27 mouse cellular contexts compared by ENCODE assay signal in genomic region chr10:80236145-80236825, GRCm38 (mm10). TPM values are rescaled to one million over a fixed set of nuclear protein-coding genes. Genes with fewer than 3 reads are reported as not detected.
DNase-seq lines count a peak whose midpoint lies in the region; ATAC-seq and TF ChIP-seq lines count a peak whose summit lies in the region.
"Had no signal": no experiment of that assay in that cellular context is flagged by ENCODE, and none has a peak within 500 bp of the region (broad histone marks: within the 10 kb centered on the region; RNA-seq: fewer than 3 reads in every experiment).

No protein-coding gene starts in this region.

- H3K4me2 ChIP-seq in midbrain, embryonic 16.5 days (ENCODE audit: low read length) = no peak overlapping the region
- H3K4me2 ChIP-seq in midbrain, embryonic 14.5 days (ENCODE audit: low read length) = peak overlapping the region; percentile 94
- H3K4me2 ChIP-seq: heart, embryonic 13.5 days; hindbrain, embryonic 14.5 days; kidney, embryonic 15.5 days; liver, embryonic 13.5 days had no signal

- WGBS in midbrain, embryonic 10.5 days = 95% methylated on average over 13 of the region's 13 CpGs
- 83% methylated on average over 13 of the region's 13 CpGs for WGBS in midbrain, embryonic 16.5 days
- WGBS in midbrain, embryonic 14.5 days = 74% methylated on average over 13 of the region's 13 CpGs

- peak overlapping the region; percentile 1; the same call in 1 of the 2 replicates for H3K27ac ChIP-seq in layer of hippocampus, adult 2 months
- no peak overlapping the region for H3K27ac ChIP-seq in midbrain, embryonic 10.5 days (replicated peaks)
- H3K27ac ChIP-seq in midbrain, embryonic 16.5 days (ENCODE audit: low read length) = no peak overlapping the region
- 0 out of 2 replicates have a peak overlapping the region, but pooled peaks have one; percentile 41 for H3K27ac ChIP-seq in midbrain, embryonic 14.5 days (replicated peaks; ENCODE audit: low read depth, low read length)
- H3K27ac ChIP-seq: heart, embryonic 13.5 days; hindbrain, embryonic 14.5 days; kidney, embryonic 15.5 days; liver, embryonic 13.5 days; macrophage had no signal

- peaks cover 76% of the 10 kb centered on the region for H3K4me1 ChIP-seq in midbrain, embryonic 10.5 days
- peaks cover 11% of the 10 kb centered on the region; the same call in 1 of the 2 replicates for H3K4me1 ChIP-seq in midbrain, embryonic 16.5 days (ENCODE audit: control insufficient read depth, insufficient read depth, low read length)
- H3K4me1 ChIP-seq in midbrain, embryonic 14.5 days (ENCODE audit: control insufficient read depth, insufficient read depth, low read length) = peaks cover 30% of the 10 kb centered on the region

- H3K9ac ChIP-seq in midbrain, embryonic 16.5 days (ENCODE audit: low read depth, low read length) = no peak overlapping the region
- H3K9ac ChIP-seq in midbrain, embryonic 14.5 days (replicated peaks; ENCODE audit: low read length) = peak overlapping the region; percentile 63; the same call in 1 of the 2 replicates
- H3K9ac ChIP-seq: heart, embryonic 13.5 days; hindbrain, embryonic 14.5 days; kidney, embryonic 15.5 days; liver, embryonic 13.5 days had no signal

- no peak for ATAC-seq in midbrain, embryonic 16.5 days
- no peak for ATAC-seq in midbrain, embryonic 14.5 days (ENCODE audit: low FRiP score, low TSS enrichment)
- ATAC-seq: activated CD4-positive, CD25-positive, alpha-beta regulatory T cell, adult 4 months; forebrain, embryonic 16.5 days; intestine, postnatal 0 days had no signal

- no peaks in the 10 kb centered on the region for H3K27me3 ChIP-seq in midbrain, embryonic 10.5 days (ENCODE audit: low read depth, poor library complexity, severe bottlenecking)
- H3K27me3 ChIP-seq in midbrain, embryonic 16.5 days (ENCODE audit: control insufficient read depth, insufficient read depth, low read depth, low read length) = no peaks in the 10 kb centered on the region
- no peaks in the 10 kb centered on the region for H3K27me3 ChIP-seq in midbrain, embryonic 14.5 days (ENCODE audit: control insufficient read depth, insufficient read depth, low read length)
- H3K27me3 ChIP-seq: CH12.LX; heart, embryonic 13.5 days; kidney, embryonic 15.5 days; liver, embryonic 13.5 days had no signal

- H3K9me3 ChIP-seq in midbrain, embryonic 10.5 days (replicated peaks) = no peaks in the 10 kb centered on the region
- H3K9me3 ChIP-seq in midbrain, embryonic 16.5 days (replicated peaks; ENCODE audit: control insufficient read depth, low read length, poor library complexity, severe bottlenecking) = no peaks in the 10 kb centered on the region
- no peaks in the 10 kb centered on the region for H3K9me3 ChIP-seq in midbrain, embryonic 14.5 days (ENCODE audit: control insufficient read depth, low read length)
- H3K9me3 ChIP-seq: heart, embryonic 13.5 days; kidney, embryonic 15.5 days; liver, embryonic 13.5 days had no signal

- H3K36me3 ChIP-seq in midbrain, embryonic 10.5 days = peaks cover 100% of the 10 kb centered on the region
- H3K36me3 ChIP-seq in midbrain, embryonic 16.5 days (ENCODE audit: control insufficient read depth, insufficient read depth, low read length) = peaks cover 33% of the 10 kb centered on the region
- peaks cover 88% of the 10 kb centered on the region for H3K36me3 ChIP-seq in midbrain, embryonic 14.5 days (ENCODE audit: control insufficient read depth, insufficient read depth, low read length)

- no peak for TF ChIP-seq CTCF in layer of hippocampus, adult 2 months (conservative IDR thresholded peaks at IDR 0.05)

- no peak overlapping the region for H3K4me3 ChIP-seq in layer of hippocampus, adult 2 months
- peak overlapping the region; percentile 92; the same call in 1 of the 2 replicates for H3K4me3 ChIP-seq in midbrain, embryonic 10.5 days
- no peak overlapping the region for H3K4me3 ChIP-seq in midbrain, embryonic 16.5 days (ENCODE audit: low read depth, low read length)
- H3K4me3 ChIP-seq in midbrain, embryonic 14.5 days (replicated peaks; ENCODE audit: low read depth, low read length) = peak overlapping the region; percentile 33
- H3K4me3 ChIP-seq: erythroblast, embryonic 14.5 days; heart, embryonic 13.5 days; kidney, embryonic 15.5 days; liver, embryonic 13.5 days had no signal

- DNase-seq in layer of hippocampus, adult 2 months (ENCODE audit: low spot score in 2 of 2) = no peak
- no peak for DNase-seq in layer of hippocampus, adult 11-12 months (ENCODE audit: low spot score)
- DNase-seq in midbrain, embryonic 10.5 days (ENCODE audit: low spot score) = no peak
- peak; percentile 71 for DNase-seq in brain, adult 2 months (ENCODE audit: low read depth, low spot score)
- no peak for DNase-seq in midbrain, embryonic 14.5 days
- no peak for DNase-seq in adrenal gland, postnatal 4 days (ENCODE audit: low spot score in 2 of 2)
- DNase-seq: adrenal gland, adult 8-10 months; cerebellum, adult 9-11 months; heart, postnatal 10 days; layer of hippocampus, postnatal 36 days; left cerebral cortex, postnatal 4 days; liver, embryonic 13.5 days; lung, adult 2 months; lung, postnatal 10 days; right cerebral cortex, postnatal 25 days; thymus, adult 18-20 months; thymus, postnatal 36 days had no signal

RNA-seq across cellular contexts. Expression of gene Mum1, which starts 10.1 kb away (rescaled TPM):
- total RNA-seq in layer of hippocampus, adult 2 months (2021) = 10 to 100 TPM; 41.4 to 49.6 TPM
- 154 and 166 TPM in 2 replicates for polyA plus RNA-seq in midbrain, embryonic 10.5 days (2016; fragmentation: Nextera tagmentation; extraction: Ambion mirVana)
- polyA plus RNA-seq in midbrain, embryonic 16.5 days (2015; fragmentation: Nextera tagmentation; extraction: Ambion mirVana) = 47.8 and 51.1 TPM in 2 replicates
- 51.5 and 65.4 TPM in 2 replicates for polyA plus RNA-seq in midbrain, embryonic 14.5 days (2014; fragmentation: Nextera tagmentation; extraction: Ambion mirVana)
- total RNA-seq in adrenal gland, postnatal 4 days (2021) = 10 to 100 TPM; 48.9 to 50.4 TPM

RNA-seq across cellular contexts. Expression of gene Ndufs7, which starts 12.6 kb away (rescaled TPM):
- total RNA-seq in layer of hippocampus, adult 2 months (2021) = 100 to 1,000 TPM; 201 to 210 TPM
- polyA plus RNA-seq in midbrain, embryonic 10.5 days (2016; fragmentation: Nextera tagmentation; extraction: Ambion mirVana) = 288 and 314 TPM in 2 replicates
- polyA plus RNA-seq in midbrain, embryonic 16.5 days (2015; fragmentation: Nextera tagmentation; extraction: Ambion mirVana) = 263 and 302 TPM in 2 replicates
- 274 and 323 TPM in 2 replicates for polyA plus RNA-seq in midbrain, embryonic 14.5 days (2014; fragmentation: Nextera tagmentation; extraction: Ambion mirVana)
- 100 to 1,000 TPM; 208 to 225 TPM for total RNA-seq in adrenal gland, postnatal 4 days (2021)

RNA-seq across cellular contexts. Expression of gene Gamt, which starts 24.5 kb away (rescaled TPM):
- 10 to 100 TPM; 29.8 to 33.1 TPM for total RNA-seq in layer of hippocampus, adult 2 months (2021)
- polyA plus RNA-seq in midbrain, embryonic 10.5 days (2016; fragmentation: Nextera tagmentation; extraction: Ambion mirVana) = 32.5 and 35.5 TPM in 2 replicates
- polyA plus RNA-seq in midbrain, embryonic 16.5 days (2015; fragmentation: Nextera tagmentation; extraction: Ambion mirVana) = 15.8 and 19.5 TPM in 2 replicates
- polyA plus RNA-seq in midbrain, embryonic 14.5 days (2014; fragmentation: Nextera tagmentation; extraction: Ambion mirVana) = 15.1 and 16.7 TPM in 2 replicates
- total RNA-seq in adrenal gland, postnatal 4 days (2021) = 100 to 1,000 TPM; 181 to 214 TPM

RNA-seq across cellular contexts. Expression of gene Dazap1, which starts 25.0 kb away (rescaled TPM):
- 10 to 100 TPM; 91.2 to 95.4 TPM for total RNA-seq in layer of hippocampus, adult 2 months (2021)
- 43.7 and 50.6 TPM in 2 replicates for polyA plus RNA-seq in midbrain, embryonic 10.5 days (2016; fragmentation: Nextera tagmentation; extraction: Ambion mirVana)
- polyA plus RNA-seq in midbrain, embryonic 16.5 days (2015; fragmentation: Nextera tagmentation; extraction: Ambion mirVana) = 43.7 and 51.9 TPM in 2 replicates
- polyA plus RNA-seq in midbrain, embryonic 14.5 days (2014; fragmentation: Nextera tagmentation; extraction: Ambion mirVana) = 42.5 and 49.3 TPM in 2 replicates
- total RNA-seq in adrenal gland, postnatal 4 days (2021) = 100 to 1,000 TPM; 180 to 181 TPM

RNA-seq across cellular contexts. Expression of gene Rps15, which starts 56.0 kb away (rescaled TPM):
- total RNA-seq in layer of hippocampus, adult 2 months (2021) = 100 to 1,000 TPM; 926 to 932 TPM
- polyA plus RNA-seq in midbrain, embryonic 10.5 days (2016; fragmentation: Nextera tagmentation; extraction: Ambion mirVana) = 889 and 1,053 TPM in 2 replicates
- polyA plus RNA-seq in midbrain, embryonic 16.5 days (2015; fragmentation: Nextera tagmentation; extraction: Ambion mirVana) = 465 and 476 TPM in 2 replicates
- 622 and 707 TPM in 2 replicates for polyA plus RNA-seq in midbrain, embryonic 14.5 days (2014; fragmentation: Nextera tagmentation; extraction: Ambion mirVana)
- 1,000 to 10,000 TPM; 1,413 to 1,504 TPM for total RNA-seq in adrenal gland, postnatal 4 days (2021)

Comparison
In these comparisons a context has a peak if more than half of its experiments do, and no peak if none do; other contexts are left out.
1. H3K27ac ChIP-seq: peak in layer of hippocampus, adult 2 months (single experiment) and midbrain, embryonic 14.5 days (single experiment); none in midbrain, embryonic 10.5 days (single experiment) and midbrain, embryonic 16.5 days (single experiment).
2. H3K4me3 ChIP-seq: peak in midbrain, embryonic 10.5 days (single experiment) and midbrain, embryonic 14.5 days (single experiment); none in layer of hippocampus, adult 2 months (single experiment) and midbrain, embryonic 16.5 days (single experiment).